Mouse (Mus musculus) ES-CJ7 (cell line): Measurements from ENCODE around the gene Ttyh1.

Source experiments
- DNase-seq: peaks from one replicate; pipeline ENCODE4 v3.0.0; 2011; ENCODE audit warnings: low read depth, low spot score

Ttyh1 gene

GRCm38 (mm10) chr7:4170193-4170938 lies 51.2 kb downstream of the Ttyh1 start:
- DNase-seq, result no peak

DNA sequence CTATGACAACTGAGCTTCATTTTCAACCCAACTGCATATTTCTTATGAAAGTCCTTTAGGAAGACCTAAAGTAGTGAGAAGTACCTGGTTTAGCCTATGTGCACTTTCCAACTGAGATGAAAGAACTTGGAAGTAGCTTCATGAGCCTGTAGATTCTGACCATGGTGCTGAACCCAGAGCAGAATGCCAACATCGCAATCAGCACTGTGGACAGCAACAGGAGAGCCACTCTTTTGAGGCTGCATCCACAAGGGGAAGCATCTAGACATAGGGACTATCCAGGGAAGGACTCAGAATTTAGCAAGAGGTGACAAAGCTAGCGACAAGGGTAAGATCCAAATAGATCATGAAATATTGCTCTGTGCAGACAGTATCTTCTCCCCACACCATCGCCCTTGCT lies 59.2 kb downstream of the Ttyh1 start:
- DNase-seq, result peak; percentile 71
